Mouse (Mus musculus): Measurements from ENCODE around the gene Pik3c2g.

- TF ChIP-seq POLR2A (IDR thresholded peaks at IDR 0.05; ENCODE audit: borderline replicate concordance, low read depth, low read length): no peak
- no peak for TF ChIP-seq CTCF (IDR thresholded peaks at IDR 0.05; ENCODE audit: low read depth, low read length)
Observed at GRCm38 (mm10) chr6:139777576-139778282, 190.7 kb downstream of the Pik3c2g start.
